In genomic region chr17:25866172-25866571, GRCm38 (mm10) we compare ENCODE assay signal across 15 mouse cellular contexts. TPM values are rescaled to one million over a fixed set of nuclear protein-coding genes. Genes with fewer than 3 reads are reported as not detected.
DNase-seq lines count a peak whose midpoint lies in the region; ATAC-seq and TF ChIP-seq lines count a peak whose summit lies in the region.
"Had no signal": no experiment of that assay in that cellular context is flagged by ENCODE, and none has a peak within 500 bp of the region (broad histone marks: within the 10 kb centered on the region; RNA-seq: fewer than 3 reads in every experiment).

No protein-coding gene starts in this region.

- H3K4me3 ChIP-seq in kidney, adult 2 months (ENCODE audit: insufficient read depth, low read depth, low read length): peak overlapping the region; percentile 13
- H3K4me3 ChIP-seq in kidney, embryonic 15.5 days (replicated peaks): no peak overlapping the region
- peak overlapping the region; percentile 97 for H3K4me3 ChIP-seq in heart, embryonic 15.5 days
- H3K4me3 ChIP-seq in liver, embryonic 12.5 days: no peak overlapping the region
- no peak overlapping the region for H3K4me3 ChIP-seq in lung, adult 2 months (replicated peaks; ENCODE audit: extremely low read depth, low read depth, low read length)
- H3K4me3 ChIP-seq: embryonic facial prominence, embryonic 12.5 days; midbrain, embryonic 13.5 days had no signal

- 79% methylated on average over 3 of the region's 3 CpGs for WGBS in kidney, adult 2 months
- 86% methylated on average over 3 of the region's 3 CpGs for WGBS in kidney, embryonic 15.5 days
- WGBS in heart, embryonic 15.5 days: 86% methylated on average over 3 of the region's 3 CpGs
- 81% methylated on average over 3 of the region's 3 CpGs for WGBS in liver, embryonic 12.5 days (ENCODE audit: insufficient replicate concordance)
- WGBS in lung, adult 2 months: 97% methylated on average over 3 of the region's 3 CpGs

- no peak overlapping the region for H3K4me2 ChIP-seq in kidney, embryonic 15.5 days
- peak overlapping the region; percentile 96 for H3K4me2 ChIP-seq in heart, embryonic 15.5 days
- H3K4me2 ChIP-seq in liver, embryonic 12.5 days: peak overlapping the region; percentile 92; the same call in 1 of the 2 replicates
- H3K4me2 ChIP-seq: embryonic facial prominence, embryonic 12.5 days; midbrain, embryonic 13.5 days had no signal

- no peaks in the 10 kb centered on the region for H3K36me3 ChIP-seq in kidney, adult 2 months (ENCODE audit: control insufficient read depth, insufficient read depth, low read length)
- peaks cover 13% of the 10 kb centered on the region for H3K36me3 ChIP-seq in kidney, embryonic 15.5 days
- peaks cover 15% of the 10 kb centered on the region; the same call in 1 of the 2 replicates for H3K36me3 ChIP-seq in heart, embryonic 15.5 days
- H3K36me3 ChIP-seq in liver, embryonic 12.5 days: peaks cover 35% of the 10 kb centered on the region
- H3K36me3 ChIP-seq: embryonic facial prominence, embryonic 12.5 days; midbrain, embryonic 13.5 days had no signal

- DNase-seq in cerebellum, adult 9-11 months: peak; percentile 31
- no peak for DNase-seq in cerebellum, postnatal 14 days
- DNase-seq in kidney, adult 2 months: peak; percentile 77
- no peak for DNase-seq in yolk sac, embryonic 10.5 days (ENCODE audit: low spot score)
- DNase-seq in lung, adult 2 months: no peak
- DNase-seq: B cell, adult 2 months; cerebellum, postnatal 10 days; lung, postnatal 10 days; thymus, adult 2 months had no signal

- no peak for ATAC-seq in kidney, embryonic 15.5 days (replicated peaks; ENCODE audit: low FRiP score)
- no peak for ATAC-seq in heart, embryonic 15.5 days (replicated peaks; ENCODE audit: insufficient number of reproducible peaks, insufficient read depth, low FRiP score, low read depth)
- no peak for ATAC-seq in liver, embryonic 12.5 days
- ATAC-seq: midbrain, embryonic 13.5 days had no signal

- peak overlapping the region; percentile 67 for H3K27ac ChIP-seq in kidney, adult 2 months (ENCODE audit: insufficient read depth, low read depth, low read length)
- no peak overlapping the region for H3K27ac ChIP-seq in kidney, embryonic 15.5 days
- no peak overlapping the region for H3K27ac ChIP-seq in heart, embryonic 15.5 days
- H3K27ac ChIP-seq in liver, embryonic 12.5 days: no peak overlapping the region
- H3K27ac ChIP-seq: embryonic facial prominence, embryonic 12.5 days; forebrain, embryonic 10.5 days; midbrain, embryonic 13.5 days had no signal

- no peak for TF ChIP-seq CTCF in kidney, adult 2 months (conservative IDR thresholded peaks at IDR 0.05; ENCODE audit: insufficient read depth, insufficient read length, low read depth, low read length)
- no peak for TF ChIP-seq CTCF in lung, adult 2 months (IDR thresholded peaks at IDR 0.05; ENCODE audit: insufficient read depth, low read length)

- H3K4me1 ChIP-seq in kidney, adult 2 months (ENCODE audit: control insufficient read depth, insufficient read depth, low read length): peaks cover 10% of the 10 kb centered on the region; the same call in 1 of the 2 replicates
- peaks cover 32% of the 10 kb centered on the region for H3K4me1 ChIP-seq in kidney, embryonic 15.5 days
- H3K4me1 ChIP-seq in heart, embryonic 15.5 days (replicated peaks): peaks cover 36% of the 10 kb centered on the region
- peaks cover 52% of the 10 kb centered on the region for H3K4me1 ChIP-seq in liver, embryonic 12.5 days
- peaks cover 14% of the 10 kb centered on the region for H3K4me1 ChIP-seq in lung, adult 2 months (ENCODE audit: control insufficient read depth, insufficient read depth, low read length)

- H3K27me3 ChIP-seq in kidney, adult 2 months (replicated peaks; ENCODE audit: control insufficient read depth, insufficient read depth, low read length): no peaks in the 10 kb centered on the region
- no peaks in the 10 kb centered on the region for H3K27me3 ChIP-seq in kidney, embryonic 15.5 days
- no peaks in the 10 kb centered on the region for H3K27me3 ChIP-seq in heart, embryonic 15.5 days
- no peaks in the 10 kb centered on the region for H3K27me3 ChIP-seq in liver, embryonic 12.5 days (replicated peaks)
- H3K27me3 ChIP-seq: embryonic facial prominence, embryonic 12.5 days had no signal

- H3K9me3 ChIP-seq in kidney, embryonic 15.5 days (replicated peaks): no peaks in the 10 kb centered on the region
- H3K9me3 ChIP-seq in heart, embryonic 15.5 days (replicated peaks): no peaks in the 10 kb centered on the region
- no peaks in the 10 kb centered on the region for H3K9me3 ChIP-seq in liver, embryonic 12.5 days (replicated peaks)
- H3K9me3 ChIP-seq: embryonic facial prominence, embryonic 12.5 days; forebrain, embryonic 10.5 days; midbrain, embryonic 13.5 days had no signal

- H3K9ac ChIP-seq in kidney, embryonic 15.5 days: no peak overlapping the region
- H3K9ac ChIP-seq in heart, embryonic 15.5 days: peak overlapping the region; percentile 28; the same call in 1 of the 2 replicates
- peak overlapping the region; percentile 7; the same call in 1 of the 2 replicates for H3K9ac ChIP-seq in liver, embryonic 12.5 days
- H3K9ac ChIP-seq: embryonic facial prominence, embryonic 12.5 days; midbrain, embryonic 13.5 days had no signal

- TF ChIP-seq POLR2A in kidney, adult 2 months (IDR thresholded peaks at IDR 0.05; ENCODE audit: low read depth, low read length): no peak
- no peak for TF ChIP-seq POLR2A in lung, adult 2 months (IDR thresholded peaks at IDR 0.05; ENCODE audit: borderline replicate concordance, extremely low read depth, low read depth, low read length)

RNA-seq across cellular contexts. Expression of gene Mcrip2, which starts 2.4 kb away (rescaled TPM):
- 258 and 286 TPM in 2 replicates for polyA plus RNA-seq in kidney, adult 2 months (2012; rRNA removed)
- 54.9 and 55.1 TPM in 2 replicates for polyA plus RNA-seq in kidney, embryonic 15.5 days (2015; fragmentation: Nextera tagmentation; extraction: Ambion mirVana)
- polyA plus RNA-seq in heart, embryonic 15.5 days (2015; fragmentation: Nextera tagmentation; extraction: Ambion mirVana): 176 and 203 TPM in 2 replicates
- polyA plus RNA-seq in liver, embryonic 12.5 days (2016; fragmentation: Nextera tagmentation; extraction: Ambion mirVana): 68.0 and 70.3 TPM in 2 replicates
- 22.7 and 31.1 TPM in 2 replicates for polyA plus RNA-seq in lung, adult 2 months (2012; rRNA removed)

RNA-seq across cellular contexts. Expression of gene Wdr90, which starts 4.9 kb away (rescaled TPM):
- polyA plus RNA-seq in kidney, adult 2 months (2012; rRNA removed): 23.8 and 25.5 TPM in 2 replicates
- 31.2 and 35.6 TPM in 2 replicates for polyA plus RNA-seq in kidney, embryonic 15.5 days (2015; fragmentation: Nextera tagmentation; extraction: Ambion mirVana)
- polyA plus RNA-seq in heart, embryonic 15.5 days (2015; fragmentation: Nextera tagmentation; extraction: Ambion mirVana): 12.1 and 18.5 TPM in 2 replicates
- 19.5 and 19.6 TPM in 2 replicates for polyA plus RNA-seq in liver, embryonic 12.5 days (2016; fragmentation: Nextera tagmentation; extraction: Ambion mirVana)
- polyA plus RNA-seq in lung, adult 2 months (2012; rRNA removed): 35.7 and 40.3 TPM in 2 replicates

RNA-seq across cellular contexts. Expression of gene Mettl26, which starts 8.7 kb away (rescaled TPM):
- polyA plus RNA-seq in kidney, adult 2 months (2012; rRNA removed): 509 and 656 TPM in 2 replicates
- polyA plus RNA-seq in kidney, embryonic 15.5 days (2015; fragmentation: Nextera tagmentation; extraction: Ambion mirVana): 78.7 and 81.5 TPM in 2 replicates
- 29.3 and 35.1 TPM in 2 replicates for polyA plus RNA-seq in heart, embryonic 15.5 days (2015; fragmentation: Nextera tagmentation; extraction: Ambion mirVana)
- polyA plus RNA-seq in liver, embryonic 12.5 days (2016; fragmentation: Nextera tagmentation; extraction: Ambion mirVana): 52.3 and 53.5 TPM in 2 replicates
- polyA plus RNA-seq in lung, adult 2 months (2012; rRNA removed): 78.1 and 103 TPM in 2 replicates

RNA-seq across cellular contexts. Expression of gene Wfikkn1, which starts 14.5 kb away (rescaled TPM):
- 0.31 and 0.42 TPM in 2 replicates for polyA plus RNA-seq in kidney, adult 2 months (2012; rRNA removed)
- polyA plus RNA-seq in kidney, embryonic 15.5 days (2015; fragmentation: Nextera tagmentation; extraction: Ambion mirVana): 0.49 and 0.56 TPM in 2 replicates
- polyA plus RNA-seq in heart, embryonic 15.5 days (2015; fragmentation: Nextera tagmentation; extraction: Ambion mirVana): 0.24 and 0.28 TPM in 2 replicates
- polyA plus RNA-seq in liver, embryonic 12.5 days (2016; fragmentation: Nextera tagmentation; extraction: Ambion mirVana): 0.83 and 0.91 TPM in 2 replicates
- polyA plus RNA-seq in lung, adult 2 months (2012; rRNA removed): 1.0 and 1.4 TPM in 2 replicates

RNA-seq across cellular contexts. Expression of gene Rhot2, which starts 21.5 kb away (rescaled TPM):
- 133 and 147 TPM in 2 replicates for polyA plus RNA-seq in kidney, adult 2 months (2012; rRNA removed)
- 26.8 and 29.0 TPM in 2 replicates for polyA plus RNA-seq in kidney, embryonic 15.5 days (2015; fragmentation: Nextera tagmentation; extraction: Ambion mirVana)
- 24.2 and 26.1 TPM in 2 replicates for polyA plus RNA-seq in heart, embryonic 15.5 days (2015; fragmentation: Nextera tagmentation; extraction: Ambion mirVana)
- 15.8 and 17.4 TPM in 2 replicates for polyA plus RNA-seq in liver, embryonic 12.5 days (2016; fragmentation: Nextera tagmentation; extraction: Ambion mirVana)
- polyA plus RNA-seq in lung, adult 2 months (2012; rRNA removed): 59.6 and 61.2 TPM in 2 replicates

Comparison
In these comparisons a context has a peak if more than half of its experiments do, and no peak if none do; other contexts are left out.
1. DNase-seq: peak in cerebellum, adult 9-11 months (single experiment) and kidney, adult 2 months (single experiment); none in cerebellum, postnatal 14 days (0 of 2), yolk sac, embryonic 10.5 days (single experiment) and lung, adult 2 months (single experiment).
2. H3K4me3 ChIP-seq: peak in kidney, adult 2 months (single experiment) and heart, embryonic 15.5 days (single experiment); none in kidney, embryonic 15.5 days (single experiment), liver, embryonic 12.5 days (single experiment) and lung, adult 2 months (single experiment).